Mouse (Mus musculus) lung, postnatal 0 days (tissue): Measurements from ENCODE around the gene Mrpl53. TPM values are rescaled to one million over a fixed set of nuclear protein-coding genes. Genes with fewer than 3 reads are reported as not detected.
A peak's percentile ranks its signal among the peaks of the same experiment; 100 is the strongest.
"Not testable (repeated sequence)": the region's sequence is repeated elsewhere in the genome, so short reads cannot be mapped to it uniquely, and the experiment has no call there.

Source experiments
- ATAC-seq: fragments of 200-750 bp; cut with Nextera tagmentation; 2 replicates; pipeline ENCODE4 v1.8.0; 2017; ENCODE audit warnings: moderate library complexity
- DNase-seq: peaks from one replicate; pipeline ENCODE4 v3.0.0-alpha.2; 2016; ENCODE audit warnings: low spot score
- H3K27ac ChIP-seq: fragments of 300-500 bp; sonication (generic); 2 replicates; pipeline ENCODE4 v1.5.1; 2014; ENCODE audit warnings: antibody characterized with exemption, mild to moderate bottlenecking, low read length, mixed read lengths
- H3K27me3 ChIP-seq: fragments of 300-500 bp; sonication (generic); replicated peaks from 2 replicates; pipeline ENCODE4 v1.6.1; 2014; ENCODE audit warnings: low read length, mixed read lengths; ENCODE audit not compliant: insufficient read depth
- H3K36me3 ChIP-seq: fragments of 300-500 bp; sonication (generic); 2 replicates; pipeline ENCODE4 v1.6.1; 2014; ENCODE audit warnings: low read length, mixed read lengths; ENCODE audit not compliant: insufficient read depth
- H3K4me1 ChIP-seq: fragments of 300-500 bp; sonication (generic); 2 replicates; pipeline ENCODE4 v1.6.1; 2014; ENCODE audit warnings: antibody characterized with exemption, low read depth, low read length, mixed read lengths; ENCODE audit not compliant: insufficient read depth
- H3K4me2 ChIP-seq: fragments of 300-500 bp; sonication (generic); replicated peaks from 2 replicates; pipeline ENCODE4 v1.6.1; 2014; ENCODE audit warnings: low read depth, mild to moderate bottlenecking, low read length, moderate library complexity, mixed read lengths
- H3K4me3 ChIP-seq: fragments of 300-500 bp; sonication (generic); 2 replicates; pipeline ENCODE4 v1.5.1; 2014; ENCODE audit warnings: low read depth, low read length
- H3K9ac ChIP-seq: fragments of 300-500 bp; sonication (generic); replicated peaks from 2 replicates; pipeline ENCODE4 v1.6.1; 2014; ENCODE audit warnings: low read depth, mild to moderate bottlenecking
- H3K9me3 ChIP-seq: fragments of 300-500 bp; sonication (generic); 2 replicates; pipeline ENCODE4 v1.6.1; 2016; ENCODE audit warnings: low read length, mixed read lengths
- CTCF ChIP-seq: IDR thresholded peaks from 2 replicates; pipeline ENCODE4 v1.5.1; 2016; ENCODE audit warnings: antibody characterized with exemption, mild to moderate bottlenecking
- EP300 ChIP-seq: IDR thresholded peaks from 2 replicates; pipeline ENCODE4 v1.6.1; 2016; ENCODE audit warnings: antibody characterized with exemption, mild to moderate bottlenecking, control low read depth
- WGBS: fragments of 180-500 bp; shearing (Covaris S2); extraction: QIAGEN DNeasy Blood & Tissue Kit; methylation state at CpG from one replicate; pipeline ENCODE4 v1.1.7; 2014; 5-methylcytosine and 5-hydroxymethylcytosine counted together
- microRNA counts: library from miRNA; unstranded; fragments of <30 nt; microRNA quantifications from one replicate; lab custom pipeline; 2015
- microRNA-seq: library from miRNA; unstranded; fragments of <30 nt; microRNA quantifications from one replicate; pipeline ENCODE4, GENCODE M21; 2016
- polyA plus RNA-seq: library from polyadenylated mRNA; unstranded; fragments of >200 nt; fragmentation: Nextera tagmentation; extraction: Ambion mirVana; gene quantifications from 2 replicates; pipeline ENCODE4 v1.2.1, GENCODE M21; 2015

The Mrpl53 gene
- polyA plus RNA-seq, 1 experiment from 2014 or later, result 128 TPM

- TF ChIP-seq CTCF, result no peak
- TF ChIP-seq EP300, result no peak
- ATAC-seq (no peak), DNase-seq (no peak)
- 87% methylated on average over 12 of the region's 12 CpGs for WGBS
- H3K27ac ChIP-seq, result no peak overlapping the region
- no peaks in the 10 kb centered on the region for H3K9me3 ChIP-seq
- 0 out of 2 replicates have a peak, but pooled peaks cover 2% of the 10 kb centered on the region for H3K4me1 ChIP-seq
- H3K27me3 ChIP-seq, result no peaks in the 10 kb centered on the region
- H3K9ac ChIP-seq, result no peak overlapping the region
- no peak overlapping the region for H3K4me2 ChIP-seq
- H3K4me3 ChIP-seq, result no peak overlapping the region
- H3K36me3 ChIP-seq, result no peaks in the 10 kb centered on the region; the same call in 1 of the 2 replicates
Observed at GRCm38 (mm10) chr6:83153038-83153437, 44.2 kb downstream of the Mrpl53 start.

DNA sequence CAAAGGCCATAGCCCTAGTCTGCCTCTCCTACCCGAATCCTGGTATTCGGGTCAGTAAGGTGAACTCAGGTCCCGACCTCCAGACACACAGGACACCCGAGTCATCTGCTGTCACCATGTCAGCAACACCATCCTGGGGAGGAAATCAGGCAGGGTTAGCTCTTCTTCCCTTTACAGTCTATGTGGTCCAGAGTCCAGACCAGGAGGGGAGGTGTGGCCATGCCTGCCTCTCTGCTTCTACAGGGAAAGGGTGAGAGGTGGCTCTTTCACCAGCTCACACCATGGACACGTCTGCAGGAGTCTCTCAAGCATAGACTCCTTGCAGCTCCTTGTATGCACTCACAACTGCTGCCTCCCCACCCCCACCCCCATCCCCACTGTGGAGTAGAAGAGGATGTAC lies 44.6 kb downstream of the Mrpl53 start:
- TF ChIP-seq EP300, result no peak
- no peak for TF ChIP-seq CTCF
- no peak overlapping the region for H3K4me3 ChIP-seq
- WGBS, result 56% methylated on average over 5 of the region's 5 CpGs
- H3K9ac ChIP-seq, result no peak overlapping the region
- H3K4me1 ChIP-seq, result 0 out of 2 replicates have a peak, but pooled peaks cover 2% of the 10 kb centered on the region
- no peaks in the 10 kb centered on the region for H3K27me3 ChIP-seq
- DNase-seq, result no peak
- no peaks in the 10 kb centered on the region for H3K36me3 ChIP-seq
- no peaks in the 10 kb centered on the region for H3K9me3 ChIP-seq
- no peak overlapping the region for H3K27ac ChIP-seq
- ATAC-seq, result no peak
- H3K4me2 ChIP-seq, result no peak overlapping the region

GRCm38 (mm10) chr6:83155552-83156238 lies 46.9 kb downstream of the Mrpl53 start:
- ATAC-seq, result no peak
- no peaks in the 10 kb centered on the region for H3K9me3 ChIP-seq
- 0 out of 2 replicates have a peak, but pooled peaks cover 2% of the 10 kb centered on the region for H3K4me1 ChIP-seq
- WGBS, result 7% methylated on average over 23 of the region's 23 CpGs
- no peaks in the 10 kb centered on the region for H3K36me3 ChIP-seq
- no peak overlapping the region; the same call in 1 of the 2 replicates for H3K9ac ChIP-seq
- H3K27me3 ChIP-seq, result no peaks in the 10 kb centered on the region
- H3K27ac ChIP-seq, result no peak overlapping the region
- DNase-seq, result no peak
- H3K4me2 ChIP-seq, result peak overlapping the region; percentile 72
- TF ChIP-seq EP300 (no peak), CTCF (no peak)
- peak overlapping the region; percentile 37 for H3K4me3 ChIP-seq

DNA sequence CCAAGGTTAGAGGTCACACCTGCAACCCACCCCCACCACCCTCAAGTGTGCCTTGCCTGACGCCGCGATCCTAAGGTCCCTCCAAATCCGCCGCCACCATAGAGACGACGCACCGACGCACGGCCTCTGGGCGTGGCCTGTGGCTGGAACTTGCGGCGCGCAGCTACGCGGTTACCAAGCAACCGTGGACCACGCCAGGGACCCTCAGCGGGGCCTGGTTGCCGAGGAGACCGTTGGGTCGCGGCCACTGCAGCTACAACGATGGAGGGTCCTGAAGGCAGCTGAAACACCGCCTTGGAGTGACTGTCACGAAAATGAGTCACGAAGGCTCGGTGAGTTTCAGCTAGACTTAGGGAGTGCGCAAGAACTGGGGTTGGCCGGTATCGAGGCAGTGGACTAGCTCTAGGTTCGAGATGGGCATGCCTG lies 47.4 kb downstream of the Mrpl53 start, which contains the start of the genes Wdr54 and 1700003E16Rik:
Wdr54 (minus strand) TSS at position 139 of the 426 bp plus-strand sequence.
1700003E16Rik (plus strand) TSS at position 146 of the 426 bp plus-strand sequence.
- 0 out of 2 replicates have a peak, but pooled peaks cover 2% of the 10 kb centered on the region for H3K4me1 ChIP-seq
- 0 out of 2 replicates have a peak, but pooled peaks cover 1% of the 10 kb centered on the region for H3K27me3 ChIP-seq
- WGBS, result 1% methylated on average over 32 of the region's 32 CpGs
- DNase-seq (peak; percentile 40), ATAC-seq (peak; percentile 71)
- TF ChIP-seq CTCF, result no peak
- TF ChIP-seq EP300, result no peak
- no peak within 1 kb of the TSS for H3K27ac ChIP-seq
- H3K36me3 ChIP-seq, result no peaks in the 10 kb centered on the region
- no peaks in the 10 kb centered on the region for H3K9me3 ChIP-seq
- peak within 1 kb of the TSS; percentile 72 for H3K4me2 ChIP-seq
- peak within 1 kb of the TSS; percentile 37 for H3K4me3 ChIP-seq
- no peak within 1 kb of the TSS; the same call in 1 of the 2 replicates for H3K9ac ChIP-seq

DNA sequence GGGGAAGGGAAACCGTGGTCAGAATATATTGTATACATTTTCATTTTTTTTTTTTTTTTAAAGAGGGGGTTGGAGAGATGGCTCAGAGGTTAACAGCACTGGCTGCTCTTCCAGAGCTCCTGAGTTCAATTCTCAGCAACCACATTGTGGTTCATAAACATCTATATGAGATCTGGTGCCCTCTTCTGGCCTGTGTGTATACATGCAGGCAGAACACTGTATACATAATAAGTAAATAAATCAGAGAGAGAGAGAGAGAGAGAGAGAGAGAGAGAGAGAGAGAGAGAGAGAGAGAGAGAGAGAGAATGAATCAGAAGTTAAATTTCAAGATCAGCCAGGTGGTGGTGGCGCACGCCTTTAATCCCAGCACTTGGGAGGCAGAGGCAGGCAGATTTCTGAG lies 50.6 kb downstream of the Mrpl53 start:
- not testable (repeated sequence) for H3K27ac ChIP-seq
- DNase-seq, result peak; percentile 82

More for the DNA sequence above, 50.6 kb downstream of the Mrpl53 start:
- TF ChIP-seq CTCF, result peak; percentile 75
- 33% methylated on average over 3 of the region's 3 CpGs for WGBS
- H3K4me3 ChIP-seq, H3K36me3 ChIP-seq, H3K4me2 ChIP-seq, H3K27me3 ChIP-seq, H3K9ac ChIP-seq, H3K9me3 ChIP-seq, H3K4me1 ChIP-seq: not testable (repeated sequence)
- peak; percentile 40 for ATAC-seq

MicroRNA genes within 50 kb of the gene (microRNA counts, 519-probe panel; counts per million panel counts)
- not detected for microRNA mmu-miR-3470a+mmu-miR-3470b (lab: Ali Mortazavi, UCI)

Small RNA genes within 50 kb of the gene (microRNA-seq; reads per million reads assigned to microRNA genes)
- gene Mir3470a, result not detected

Other genes starting within 250 kb of the Mrpl53 start
- gene Sema4f, start 169.3 kb upstream of the Mrpl53 start, polyA plus RNA-seq, result 8.8 and 14.3 TPM in 2 replicates
- 1.8 and 2.5 TPM in 2 replicates for gene M1ap, start 162.1 kb upstream of the Mrpl53 start, polyA plus RNA-seq
- gene Dok1, start 75.6 kb upstream of the Mrpl53 start, polyA plus RNA-seq, result 22.8 and 23.3 TPM in 2 replicates
- 10.1 and 11.4 TPM in 2 replicates for gene Loxl3, start 74.9 kb upstream of the Mrpl53 start, polyA plus RNA-seq
- 201 and 205 TPM in 2 replicates for gene Aup1, start 54.5 kb upstream of the Mrpl53 start, polyA plus RNA-seq
- 50.5 and 55.5 TPM in 2 replicates for gene Htra2, start 53.8 kb upstream of the Mrpl53 start, polyA plus RNA-seq
- 1.9 and 2.4 TPM in 2 replicates for gene Dqx1, start 51.2 kb upstream of the Mrpl53 start, polyA plus RNA-seq
- gene Tlx2, start 38.7 kb upstream of the Mrpl53 start, polyA plus RNA-seq, result not detected in 2 replicates
- gene Pcgf1, start 31.2 kb upstream of the Mrpl53 start, polyA plus RNA-seq, result 24.3 and 26.0 TPM in 2 replicates
- 1.9 and 3.4 TPM in 2 replicates for gene Lbx2, start 22.7 kb upstream of the Mrpl53 start, polyA plus RNA-seq
- gene Ccdc142, start 7.4 kb upstream of the Mrpl53 start, polyA plus RNA-seq, result 1.2 and 1.5 TPM in 2 replicates
- gene Gm42688, start 7.4 kb upstream of the Mrpl53 start, polyA plus RNA-seq, result 1.9 TPM in 2 replicates
- gene Mogs, start 6.5 kb downstream of the Mrpl53 start, polyA plus RNA-seq, result 21.6 and 23.5 TPM in 2 replicates
- 57.9 and 62.4 TPM in 2 replicates for gene Wbp1, start 12.5 kb downstream of the Mrpl53 start, polyA plus RNA-seq
- gene Ino80b, start 16.4 kb downstream of the Mrpl53 start, polyA plus RNA-seq, result 14.5 and 18.1 TPM in 2 replicates
- 51.2 and 63.8 TPM in 2 replicates for gene Rtkn, start 26.4 kb downstream of the Mrpl53 start, polyA plus RNA-seq
- gene Wdr54, start 47.4 kb downstream of the Mrpl53 start, polyA plus RNA-seq, result 3.1 and 3.3 TPM in 2 replicates
- gene 1700003E16Rik, start 47.4 kb downstream of the Mrpl53 start, polyA plus RNA-seq, result 6.1 and 9.8 TPM in 2 replicates
- gene Dctn1, start 56.9 kb downstream of the Mrpl53 start, polyA plus RNA-seq, result 55.3 and 63.7 TPM in 2 replicates
- 5.0 and 5.3 TPM in 2 replicates for gene Slc4a5, start 110.8 kb downstream of the Mrpl53 start, polyA plus RNA-seq
- 6.3 and 7.8 TPM in 2 replicates for gene Mthfd2, start 216.9 kb downstream of the Mrpl53 start, polyA plus RNA-seq
- 41.3 and 47.6 TPM in 2 replicates for gene Mob1a, start 217.0 kb downstream of the Mrpl53 start, polyA plus RNA-seq
- 101 and 120 TPM in 2 replicates for gene Bola3, start 240.1 kb downstream of the Mrpl53 start, polyA plus RNA-seq